Mouse (Mus musculus) heart, postnatal 4 days (tissue): ENCODE data around the gene Supt3. TPM values are rescaled to one million over a fixed set of nuclear protein-coding genes. Genes with fewer than 3 reads are reported as not detected.

ENCODE experiments used
- DNase-seq: peaks from one replicate; pipeline ENCODE4 v3.0.0; 2021
- total RNA-seq, 2 experiments: library from RNA; stranded (reverse); gene quantifications; 2 replicates each; pipeline ENCODE4 v1.2.3; 2021

Supt3 gene
- total RNA-seq, 2 experiments from 2014 or later, result 17.6 to 19.2 TPM

DNA sequence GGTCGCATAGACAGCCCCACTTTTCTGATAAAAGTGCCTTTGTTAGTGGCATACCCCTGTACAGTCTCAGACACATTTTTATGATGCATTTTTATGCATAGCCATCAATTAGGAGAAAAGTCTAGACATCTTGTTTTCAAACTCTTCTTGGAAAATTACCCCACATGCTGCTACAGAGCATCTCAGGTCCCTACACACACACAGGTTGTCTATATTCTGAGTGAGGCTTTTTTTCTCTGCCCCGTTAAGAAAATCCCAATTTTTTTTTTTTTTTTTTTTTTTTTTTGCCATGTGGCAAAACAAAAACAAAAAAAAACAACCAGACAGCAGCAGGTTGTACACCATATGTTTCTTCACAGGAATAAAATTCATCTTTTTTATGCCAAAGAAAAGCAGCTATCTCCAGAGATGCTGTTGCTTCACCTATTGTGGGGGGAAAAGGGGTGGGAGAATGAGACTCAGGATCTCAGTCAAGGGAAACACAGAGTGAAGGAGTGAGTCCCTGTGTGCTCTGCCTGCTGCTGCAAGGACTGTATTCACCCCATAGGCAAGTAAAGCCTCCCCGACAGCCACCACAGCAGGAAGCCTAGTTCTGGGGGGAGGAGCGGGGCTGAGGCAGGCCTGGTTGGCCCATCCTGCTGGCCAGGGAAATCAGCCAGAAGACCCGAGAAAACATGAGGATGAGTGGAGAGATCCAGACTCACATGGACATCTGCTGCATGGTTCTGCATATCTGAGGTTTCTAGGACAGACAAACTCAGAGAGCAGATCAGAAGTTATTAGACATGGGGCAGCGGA is 281.8 kb downstream of the Supt3 start:
- no peak for DNase-seq

GRCm38 (mm10) chr17:45063776-45064175 is 286.8 kb downstream of the Supt3 start:
- no peak for DNase-seq

- no peak for DNase-seq
These were observed 288.5 kb downstream of the Supt3 start for GRCm38 (mm10) chr17:45065465-45065864.

GRCm38 (mm10) chr17:45067441-45067840 is 290.5 kb downstream of the Supt3 start:
- no peak for DNase-seq

- no peak for DNase-seq
These were observed 291.4 kb downstream of the Supt3 start for GRCm38 (mm10) chr17:45068321-45068720.

GRCm38 (mm10) chr17:45072495-45073347 is 295.8 kb downstream of the Supt3 start:
- DNase-seq, result no peak

DNA sequence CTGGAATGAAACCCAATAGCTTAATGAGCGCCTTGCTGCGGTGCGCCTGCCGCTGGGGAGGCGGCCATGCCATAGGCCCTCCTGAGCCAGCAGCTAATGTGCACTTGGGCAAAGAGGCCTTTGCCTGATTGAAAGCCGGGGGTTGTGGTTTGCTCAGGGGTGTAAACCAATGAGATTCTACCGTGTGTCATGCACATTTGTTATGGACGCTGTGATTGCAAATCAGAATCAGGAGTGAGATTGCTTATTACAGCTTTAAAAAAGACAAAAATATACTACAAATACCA is 296.3 kb downstream of the Supt3 start:
- DNase-seq, result no peak

DNA sequence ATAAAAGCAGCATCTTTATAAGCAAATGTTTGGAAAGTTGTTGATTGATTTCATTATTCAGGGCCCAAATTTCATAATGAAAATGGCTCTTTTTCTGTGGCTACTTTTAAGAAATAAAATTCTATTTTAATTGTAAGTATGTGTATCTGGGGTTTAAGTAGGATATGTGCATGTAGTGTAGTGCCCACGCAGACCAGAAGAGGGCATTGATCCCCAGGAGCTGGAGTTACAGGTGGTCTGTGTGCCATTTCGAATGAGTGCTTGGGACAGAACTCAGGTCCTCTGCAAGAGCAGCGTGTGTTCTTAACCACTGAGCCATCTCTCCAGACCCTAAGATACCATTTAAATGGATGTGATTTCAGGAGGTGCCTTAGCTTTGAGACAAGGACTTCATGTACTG is 296.8 kb downstream of the Supt3 start:
- DNase-seq, result no peak

GRCm38 (mm10) chr17:45076951-45077350 is 300.0 kb downstream of the Supt3 start:
- DNase-seq, result no peak

- DNase-seq, result no peak
These were observed 301.1 kb downstream of the Supt3 start for GRCm38 (mm10) chr17:45077921-45078640.

- DNase-seq, result no peak
These were observed 304.6 kb downstream of the Supt3 start for GRCm38 (mm10) chr17:45081521-45081920.

DNA sequence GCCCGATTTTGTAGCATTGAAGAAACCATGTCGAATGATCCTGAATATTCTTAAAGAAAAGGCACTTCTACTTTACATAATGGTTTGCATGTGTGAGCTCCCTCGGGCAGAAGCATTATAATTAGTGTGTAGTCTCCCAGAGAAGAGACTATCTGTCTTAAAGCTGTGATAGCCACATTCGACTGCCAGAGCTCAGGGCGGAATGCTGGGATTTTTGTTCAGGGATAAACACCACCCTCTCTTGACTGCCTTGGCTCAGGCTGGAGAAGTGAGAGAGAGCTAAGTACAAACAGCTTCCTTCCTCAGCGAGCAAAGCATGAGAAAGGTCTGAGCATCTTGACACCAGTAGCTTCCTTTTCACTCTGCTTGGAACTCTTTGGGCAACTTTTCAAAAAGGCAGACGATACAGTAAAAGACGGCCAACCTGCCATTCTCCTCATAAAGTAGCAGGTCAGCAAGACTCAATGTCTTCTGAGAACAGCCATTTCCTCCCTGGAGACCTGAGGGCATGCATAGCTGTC is 305.1 kb downstream of the Supt3 start:
- peak; percentile 12 for DNase-seq

- DNase-seq, result no peak
These were observed 309.4 kb downstream of the Supt3 start for GRCm38 (mm10) chr17:45086361-45086760.

DNA sequence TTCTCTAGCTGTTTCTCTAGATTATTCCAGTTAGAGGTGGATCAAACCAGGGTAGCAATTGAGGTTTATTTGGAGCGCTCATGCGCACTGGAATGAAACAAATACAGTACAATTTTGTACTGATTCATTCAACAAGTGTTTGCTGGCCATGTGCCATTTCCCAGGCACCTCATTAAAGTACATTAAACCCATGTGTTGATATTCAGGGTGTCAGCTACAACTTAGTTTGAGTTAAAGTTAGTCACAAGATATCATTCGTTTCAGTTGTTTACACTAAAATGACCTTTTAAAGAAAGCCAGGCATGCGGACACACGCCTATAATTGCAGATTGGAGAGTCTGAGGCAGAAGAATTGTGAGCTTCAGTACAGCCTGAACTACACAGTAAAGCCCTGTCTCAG is 310.1 kb downstream of the Supt3 start:
- no peak for DNase-seq

DNA sequence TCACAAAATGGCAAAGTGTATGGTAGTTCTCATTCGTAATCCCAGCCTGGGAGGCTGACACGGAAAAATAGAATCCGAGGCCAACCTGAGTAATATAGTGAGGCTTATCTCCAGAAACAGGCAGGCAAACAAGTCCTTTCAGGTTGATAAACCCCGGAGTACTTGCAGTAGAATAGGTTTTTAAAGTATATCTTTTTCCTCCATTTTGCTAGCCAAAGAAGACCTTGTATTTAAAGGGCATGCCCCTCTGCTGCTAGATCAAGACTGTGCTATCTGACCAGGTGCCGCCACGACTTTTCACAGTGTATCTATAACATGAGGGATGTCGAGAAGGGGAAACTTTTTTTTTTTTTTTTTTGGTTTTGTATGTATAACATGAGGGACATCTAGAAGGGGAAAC is 324.1 kb downstream of the Supt3 start:
- DNase-seq, result no peak

GRCm38 (mm10) chr17:45115386-45115785 is 338.4 kb downstream of the Supt3 start:
- no peak for DNase-seq

- no peak for DNase-seq
These were observed 341.9 kb downstream of the Supt3 start for GRCm38 (mm10) chr17:45118565-45119471.

DNA sequence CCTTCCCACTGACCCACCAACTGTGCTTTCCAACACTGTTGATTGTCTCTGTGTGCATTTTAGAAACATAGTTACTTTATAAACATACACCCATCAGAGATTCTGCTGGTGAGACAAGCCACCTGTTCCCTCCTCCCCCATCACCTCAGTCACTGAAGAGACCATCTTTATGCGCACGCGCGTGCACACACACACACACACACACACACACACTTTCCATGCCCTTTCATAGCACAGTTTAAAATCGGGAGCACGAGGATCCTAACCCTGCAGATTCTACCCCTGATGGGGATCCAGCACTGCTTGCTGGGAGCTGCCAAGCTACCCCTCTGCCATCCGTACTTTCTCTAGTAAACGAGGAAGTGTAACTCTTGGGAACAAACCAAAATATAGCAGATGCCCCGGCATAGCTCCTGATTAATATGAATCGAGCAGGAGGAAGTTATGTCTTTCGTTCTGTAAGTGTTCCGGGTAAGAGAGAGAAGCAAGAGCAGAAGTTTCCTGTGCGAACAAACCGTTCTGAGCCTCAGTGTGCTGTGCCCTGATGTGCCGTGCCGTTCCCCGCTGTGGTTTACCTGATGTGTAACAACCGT is 342.8 kb downstream of the Supt3 start:
- DNase-seq, result no peak

- DNase-seq, result no peak
These were observed 346.9 kb downstream of the Supt3 start for GRCm38 (mm10) chr17:45123856-45124255.

DNA sequence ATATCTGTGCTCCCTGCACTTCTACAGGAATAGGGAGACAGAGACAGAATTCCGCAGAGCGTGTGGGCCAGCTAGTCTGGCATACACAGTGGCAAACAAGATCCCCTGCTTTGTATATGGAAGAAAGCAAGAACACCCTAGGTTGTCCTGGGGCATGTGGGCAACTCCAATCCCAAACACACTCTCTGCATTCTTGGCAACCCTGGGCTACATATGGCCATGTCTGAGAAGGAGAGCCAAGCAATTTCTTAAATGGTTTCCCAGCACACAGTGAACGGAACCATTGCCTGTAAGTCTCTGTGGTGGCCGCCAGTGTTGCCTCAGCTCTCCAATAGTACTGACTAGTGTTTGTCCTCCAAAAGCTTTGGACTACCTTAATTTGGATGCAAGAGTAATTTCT is 351.7 kb downstream of the Supt3 start:
- DNase-seq, result no peak
